8 mouse cellular contexts compared by ENCODE assay signal in the genomic region with DNA sequence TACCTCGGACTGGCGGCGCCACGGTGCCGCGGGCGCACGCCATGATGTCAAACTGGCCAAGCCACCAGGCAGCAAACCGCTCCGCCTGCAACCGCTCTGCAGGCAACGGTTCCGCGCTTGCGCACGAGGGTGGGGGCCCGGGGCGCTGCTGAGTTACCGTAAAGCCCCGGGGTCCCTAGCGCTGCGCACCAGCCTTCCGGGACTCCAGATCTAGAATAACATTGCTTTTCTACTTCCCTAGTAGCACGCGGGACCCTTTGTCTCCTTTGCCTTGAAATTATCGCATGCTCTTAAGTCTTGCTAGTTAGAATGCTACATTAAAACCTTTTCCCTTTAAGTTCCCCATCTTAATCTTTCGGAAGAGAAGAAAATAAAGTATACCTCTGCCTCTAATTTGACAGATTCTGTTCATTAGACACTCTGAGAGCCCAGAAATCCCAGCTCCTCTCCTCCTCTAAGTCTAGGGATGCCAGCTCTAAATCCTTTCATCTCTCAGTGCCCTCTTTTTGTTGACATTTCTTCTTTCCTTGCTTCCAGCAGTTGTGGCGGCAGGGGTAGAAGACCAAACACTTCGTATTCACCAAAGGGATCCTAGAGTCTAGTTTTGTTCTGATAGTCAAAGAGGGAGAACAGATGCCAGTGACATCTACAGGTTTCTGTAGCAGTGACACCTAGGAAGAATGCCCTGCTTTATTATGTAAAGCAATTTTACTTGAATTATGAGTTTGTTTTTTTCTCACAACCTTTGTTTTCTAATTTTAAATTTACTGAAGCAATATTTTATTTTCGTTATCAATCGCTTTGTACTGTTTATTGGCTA. TPM values are rescaled to one million over a fixed set of nuclear protein-coding genes. Genes with fewer than 3 reads are reported as not detected.
DNase-seq lines count a peak whose midpoint lies in the region; ATAC-seq lines count a peak whose summit lies in the region.

Asrgl1 (minus strand) TSS at position 125 of the 820 bp plus-strand sequence.

- peak within 1 kb of the TSS; percentile 83 for H3K27ac ChIP-seq in hindbrain, embryonic 15.5 days (replicated peaks)

- H3K36me3 ChIP-seq in hindbrain, embryonic 15.5 days, result no peaks in the 10 kb centered on the region

- no peaks in the 10 kb centered on the region for H3K27me3 ChIP-seq in hindbrain, embryonic 15.5 days

- peak within 1 kb of the TSS; percentile 80 for H3K9ac ChIP-seq in hindbrain, embryonic 15.5 days

- no peaks in the 10 kb centered on the region for H3K9me3 ChIP-seq in hindbrain, embryonic 15.5 days

- peak; percentile 96 for ATAC-seq in hindbrain, embryonic 15.5 days (ENCODE audit: low FRiP score, low read depth)

- DNase-seq in WW6 (ENCODE audit: low read depth, low spot score), result peak; percentile 79
- peak; percentile 91 to 95 for DNase-seq in cerebellum, postnatal 36 days
- peak; percentile 90 to 94 for DNase-seq in frontal cortex, postnatal 36 days (ENCODE audit: low spot score in 2 of 2)
- peak; percentile 82 for DNase-seq in left cerebral cortex, adult 11 months (ENCODE audit: low spot score)
- peak; percentile 92 for DNase-seq in lung, postnatal 36 days
- DNase-seq in retina, embryonic 14.5 days (ENCODE audit: low spot score), result peak; percentile 94
- peak; percentile 91 to 94 for DNase-seq in thymus, postnatal 36 days

- WGBS in hindbrain, embryonic 15.5 days, result 10% methylated on average over 31 of the region's 31 CpGs

- peak within 1 kb of the TSS; percentile 96 for H3K4me2 ChIP-seq in hindbrain, embryonic 15.5 days

- H3K4me1 ChIP-seq in hindbrain, embryonic 15.5 days (replicated peaks), result peaks cover 20% of the 10 kb centered on the region; the same call in 1 of the 2 replicates

- H3K4me3 ChIP-seq in hindbrain, embryonic 15.5 days, result peak within 1 kb of the TSS; percentile 87

RNA-seq across cellular contexts. Expression of gene Asrgl1, which starts in this region (rescaled TPM):
- polyA plus RNA-seq in hindbrain, embryonic 15.5 days (2015; fragmentation: Nextera tagmentation; extraction: Ambion mirVana), result 25.1 and 28.2 TPM in 2 replicates

Comparison
In these comparisons a context has a peak if more than half of its experiments do, and no peak if none do; other contexts are left out.
1. Peak in every context shown above with its lines: DNase-seq, ATAC-seq, H3K4me3 ChIP-seq and H3K27ac ChIP-seq.